Mouse (Mus musculus) brain, adult 2 months (tissue): Measurements from ENCODE around the gene Rph3al.
A peak's percentile ranks its signal among the peaks of the same experiment; 100 is the strongest.

Source experiments
- DNase-seq: peaks from one replicate; pipeline ENCODE4 v3.0.0; 2011; ENCODE audit warnings: low read depth, low spot score

Rph3al gene

GRCm38 (mm10) chr11:75938379-75938906 lies at the start of gene Rph3al:
Gene Rph3al (minus strand): TSS chr11:75938429.
- no peak for DNase-seq

- DNase-seq: no peak
These were observed 47.7 kb upstream of the Rph3al start for GRCm38 (mm10) chr11:75985948-75986347.

GRCm38 (mm10) chr11:75984581-75984980 lies 46.4 kb upstream of the Rph3al start:
- no peak for DNase-seq

- DNase-seq: no peak
These were observed 45.0 kb upstream of the Rph3al start for GRCm38 (mm10) chr11:75983194-75983593.

GRCm38 (mm10) chr11:75980413-75980812 lies 42.2 kb upstream of the Rph3al start:
- no peak for DNase-seq

- DNase-seq: no peak
These were observed 39.8 kb upstream of the Rph3al start for GRCm38 (mm10) chr11:75978051-75978450.

- no peak for DNase-seq
These were observed 38.5 kb upstream of the Rph3al start for GRCm38 (mm10) chr11:75976748-75977147.

GRCm38 (mm10) chr11:75973988-75974387 lies 35.8 kb upstream of the Rph3al start:
- no peak for DNase-seq

- peak; percentile 36 for DNase-seq
These were observed 34.8 kb upstream of the Rph3al start for GRCm38 (mm10) chr11:75972916-75973567.

GRCm38 (mm10) chr11:75972188-75972587 lies 34.0 kb upstream of the Rph3al start:
- peak; percentile 47 for DNase-seq

- DNase-seq: no peak
These were observed 32.4 kb upstream of the Rph3al start for GRCm38 (mm10) chr11:75970629-75971028.

GRCm38 (mm10) chr11:75968761-75969160 lies 30.5 kb upstream of the Rph3al start:
- no peak for DNase-seq

GRCm38 (mm10) chr11:75966401-75967372 lies 28.5 kb upstream of the Rph3al start:
- peak; percentile 66 for DNase-seq

- no peak for DNase-seq
These were observed 27.6 kb upstream of the Rph3al start for GRCm38 (mm10) chr11:75965674-75966400.

GRCm38 (mm10) chr11:75964476-75964730 lies 26.2 kb upstream of the Rph3al start:
- no peak for DNase-seq

- DNase-seq: peak; percentile 78
These were observed 25.7 kb upstream of the Rph3al start for GRCm38 (mm10) chr11:75963730-75964475.

- peak; percentile 56 for DNase-seq
These were observed 23.6 kb upstream of the Rph3al start for GRCm38 (mm10) chr11:75961782-75962181.

- DNase-seq: peak; percentile 27
These were observed 19.0 kb upstream of the Rph3al start for GRCm38 (mm10) chr11:75957124-75957832.

GRCm38 (mm10) chr11:75956651-75957050 lies 18.4 kb upstream of the Rph3al start:
- DNase-seq: no peak

GRCm38 (mm10) chr11:75954896-75955295 lies 16.7 kb upstream of the Rph3al start:
- no peak for DNase-seq

- no peak for DNase-seq
These were observed 13.7 kb upstream of the Rph3al start for GRCm38 (mm10) chr11:75951895-75952294.
